Mouse (Mus musculus): Measurements from ENCODE around the gene Gjc1. TPM values are rescaled to one million over a fixed set of nuclear protein-coding genes. Genes with fewer than 3 reads are reported as not detected.

Gjc1 gene
- total RNA-seq, 2 experiments from 2014 or later: 4.4 to 6.4 TPM

GRCm38 (mm10) chr11:102834219-102834618, 14.7 kb upstream of the Gjc1 start:
- DNase-seq: no peak
- H3K4me3 ChIP-seq: no peak overlapping the region
- TF ChIP-seq CTCF (IDR thresholded peaks at IDR 0.05): no peak
- H3K27ac ChIP-seq: peak overlapping the region; percentile 62
- intact Hi-C loops (cut with DNase I): no loop called here

GRCm38 (mm10) chr11:102832700-102833297, 13.3 kb upstream of the Gjc1 start:
- intact Hi-C loops (cut with DNase I): no loop called here
- Histone ChIP-seq H3K27ac (peak overlapping the region; percentile 38), H3K4me3 (no peak overlapping the region)
- no peak for TF ChIP-seq CTCF (IDR thresholded peaks at IDR 0.05)
- DNase-seq: no peak

GRCm38 (mm10) chr11:102830276-102830675, 10.8 kb upstream of the Gjc1 start:
- DNase-seq: no peak
- TF ChIP-seq CTCF (IDR thresholded peaks at IDR 0.05): no peak
- H3K4me3 ChIP-seq: no peak overlapping the region
- intact Hi-C loops (cut with DNase I): no loop called here
- no peak overlapping the region for H3K27ac ChIP-seq

- Histone ChIP-seq H3K4me3 (no peak overlapping the region), H3K27ac (peak overlapping the region; percentile 49)
- intact Hi-C loops (cut with DNase I): no loop called here
- no peak for TF ChIP-seq CTCF (IDR thresholded peaks at IDR 0.05)
- no peak for DNase-seq
Observed at GRCm38 (mm10) chr11:102827097-102827496, 7.6 kb upstream of the Gjc1 start.

GRCm38 (mm10) chr11:102826476-102826875, 7.0 kb upstream of the Gjc1 start:
- no peak for TF ChIP-seq CTCF (IDR thresholded peaks at IDR 0.05)
- 0 out of 2 replicates have a peak overlapping the region, but pooled peaks have one; percentile 28 for H3K27ac ChIP-seq
- intact Hi-C loops (cut with DNase I): no loop called here
- no peak for DNase-seq
- no peak overlapping the region for H3K4me3 ChIP-seq

GRCm38 (mm10) chr11:102821231-102821630, 1.7 kb upstream of the Gjc1 start:
- TF ChIP-seq CTCF (IDR thresholded peaks at IDR 0.05): no peak
- intact Hi-C loops (cut with DNase I): no loop called here
- no peak for DNase-seq
- Histone ChIP-seq H3K27ac (no peak overlapping the region), H3K4me3 (no peak overlapping the region)

GRCm38 (mm10) chr11:102820432-102820831, 932 bp upstream of the Gjc1 start:
- intact Hi-C loops (cut with DNase I): no loop called here
- Histone ChIP-seq H3K4me3 (no peak overlapping the region), H3K27ac (no peak overlapping the region)
- TF ChIP-seq CTCF (IDR thresholded peaks at IDR 0.05): no peak
- DNase-seq: no peak

GRCm38 (mm10) chr11:102819783-102820385, 384 bp upstream of the Gjc1 start:
- no peak for DNase-seq
- intact Hi-C loops (cut with DNase I): loop anchor here (2.0 kb wide), 1 partner anchor 45 kb away; no protein-coding TSS in a partner anchor

GRCm38 (mm10) chr11:102818121-102819020, 1.1 kb downstream of the Gjc1 start:
- intact Hi-C loops (cut with DNase I): loop anchor here (2.0 kb wide), 1 partner anchor 44 kb away; no protein-coding TSS in a partner anchor

More at GRCm38 (mm10) chr11:102819783-102820385, 384 bp upstream of the Gjc1 start:
- H3K27ac ChIP-seq: peak overlapping the region; percentile 89
- TF ChIP-seq CTCF (IDR thresholded peaks at IDR 0.05): no peak
- peak overlapping the region; percentile 88 for H3K4me3 ChIP-seq

GRCm38 (mm10) chr11:102814881-102815280, 4.6 kb downstream of the Gjc1 start:
- intact Hi-C loops (cut with DNase I): no loop called here
- DNase-seq: no peak
- no peak for TF ChIP-seq CTCF (IDR thresholded peaks at IDR 0.05)
- H3K27ac ChIP-seq: no peak overlapping the region
- no peak overlapping the region for H3K4me3 ChIP-seq

More at GRCm38 (mm10) chr11:102818121-102819020, 1.1 kb downstream of the Gjc1 start:
- peak overlapping the region; percentile 89 for H3K27ac ChIP-seq
- peak overlapping the region; percentile 88 for H3K4me3 ChIP-seq
- DNase-seq: peak; percentile 68
- TF ChIP-seq CTCF (IDR thresholded peaks at IDR 0.05): 0 out of 2 replicates have a peak, but pooled peaks have one; percentile 1

- no peak for DNase-seq
- Histone ChIP-seq H3K27ac (no peak overlapping the region), H3K4me3 (no peak overlapping the region)
- TF ChIP-seq CTCF (IDR thresholded peaks at IDR 0.05): no peak
- intact Hi-C loops (cut with DNase I): no loop called here
Observed at GRCm38 (mm10) chr11:102810721-102811485, 8.6 kb downstream of the Gjc1 start.

GRCm38 (mm10) chr11:102808246-102808645, 11.3 kb downstream of the Gjc1 start:
- TF ChIP-seq CTCF (IDR thresholded peaks at IDR 0.05): no peak
- intact Hi-C loops (cut with DNase I): no loop called here
- H3K27ac ChIP-seq: no peak overlapping the region; the same call in 1 of the 2 replicates
- DNase-seq: no peak
- H3K4me3 ChIP-seq: no peak overlapping the region

Measured in gastrocnemius, adult 2 months (tissue).